Mouse (Mus musculus): Measurements from ENCODE around the gene Decr2. TPM values are rescaled to one million over a fixed set of nuclear protein-coding genes. Genes with fewer than 3 reads are reported as not detected.

Decr2 gene
- polyA plus RNA-seq, 1 experiment from 2014 or later, result 21.0 TPM

- peaks cover 8% of the 10 kb centered on the region; the same call in 1 of the 2 replicates for H3K36me3 ChIP-seq (ENCODE audit: control insufficient read depth, insufficient read depth, low read length)
- no peak overlapping the region for H3K4me2 ChIP-seq (ENCODE audit: low read length)
- DNase-seq, result no peak
- H3K4me1 ChIP-seq (ENCODE audit: control insufficient read depth, insufficient read depth, low read length), result no peaks in the 10 kb centered on the region
- no peak for ATAC-seq (ENCODE audit: low FRiP score, low TSS enrichment)
- no peak overlapping the region for H3K9ac ChIP-seq (replicated peaks; ENCODE audit: low read length)
- no peaks in the 10 kb centered on the region for H3K27me3 ChIP-seq (ENCODE audit: control insufficient read depth, insufficient read depth, low read length)
- 49% methylated on average over 2 of the region's 2 CpGs for WGBS
- no peak overlapping the region for H3K27ac ChIP-seq (replicated peaks; ENCODE audit: low read depth, low read length)
- no peaks in the 10 kb centered on the region for H3K9me3 ChIP-seq (ENCODE audit: control insufficient read depth, low read length)
- H3K4me3 ChIP-seq (replicated peaks; ENCODE audit: low read depth, low read length), result no peak overlapping the region
These were observed 9.3 kb downstream of the Decr2 start for GRCm38 (mm10) chr17:26080867-26081266.

- no peaks in the 10 kb centered on the region for H3K27me3 ChIP-seq (ENCODE audit: control insufficient read depth, insufficient read depth, low read length)
- peaks cover 8% of the 10 kb centered on the region; the same call in 1 of the 2 replicates for H3K36me3 ChIP-seq (ENCODE audit: control insufficient read depth, insufficient read depth, low read length)
- no peak overlapping the region for H3K9ac ChIP-seq (replicated peaks; ENCODE audit: low read length)
- H3K4me2 ChIP-seq (ENCODE audit: low read length), result no peak overlapping the region
- H3K4me1 ChIP-seq (ENCODE audit: control insufficient read depth, insufficient read depth, low read length), result no peaks in the 10 kb centered on the region
- ATAC-seq (ENCODE audit: low FRiP score, low TSS enrichment), result no peak
- no peak overlapping the region for H3K27ac ChIP-seq (replicated peaks; ENCODE audit: low read depth, low read length)
- no peak overlapping the region for H3K4me3 ChIP-seq (replicated peaks; ENCODE audit: low read depth, low read length)
- H3K9me3 ChIP-seq (ENCODE audit: control insufficient read depth, low read length), result no peaks in the 10 kb centered on the region
- WGBS, result 73% methylated on average over 2 of the region's 2 CpGs
- DNase-seq, result no peak
These were observed 11.3 kb downstream of the Decr2 start for GRCm38 (mm10) chr17:26078851-26079250.

- Histone ChIP-seq H3K4me2 (ENCODE audit: low read length) (no peak overlapping the region), H3K4me1 (ENCODE audit: control insufficient read depth, insufficient read depth, low read length) (peaks cover under 1% of the 10 kb centered on the region; the same call in 1 of the 2 replicates), H3K27me3 (ENCODE audit: control insufficient read depth, insufficient read depth, low read length) (no peaks in the 10 kb centered on the region), H3K9ac (replicated peaks; ENCODE audit: low read length) (no peak overlapping the region), H3K27ac (replicated peaks; ENCODE audit: low read depth, low read length) (no peak overlapping the region), H3K4me3 (replicated peaks; ENCODE audit: low read depth, low read length) (no peak overlapping the region), H3K9me3 (ENCODE audit: control insufficient read depth, low read length) (no peaks in the 10 kb centered on the region), H3K36me3 (ENCODE audit: control insufficient read depth, insufficient read depth, low read length) (no peaks in the 10 kb centered on the region)
- DNase-seq (no peak), ATAC-seq (ENCODE audit: low FRiP score, low TSS enrichment) (no peak)
- WGBS, result 64% methylated on average over 3 of the region's 3 CpGs
These were observed 14.9 kb downstream of the Decr2 start for GRCm38 (mm10) chr17:26075246-26075645.

GRCm38 (mm10) chr17:26070136-26070535 is 20.0 kb downstream of the Decr2 start:
- 0 out of 2 replicates have a peak overlapping the region, but pooled peaks have one; percentile 91 for H3K9ac ChIP-seq (replicated peaks; ENCODE audit: low read length)
- no peaks in the 10 kb centered on the region for H3K9me3 ChIP-seq (ENCODE audit: control insufficient read depth, low read length)
- ATAC-seq (ENCODE audit: low FRiP score, low TSS enrichment), result no peak
- H3K4me2 ChIP-seq (ENCODE audit: low read length), result peak overlapping the region; percentile 100
- no peak overlapping the region for H3K27ac ChIP-seq (replicated peaks; ENCODE audit: low read depth, low read length)
- 39% methylated on average over 6 of the region's 6 CpGs for WGBS
- DNase-seq, result no peak
- no peaks in the 10 kb centered on the region for H3K27me3 ChIP-seq (ENCODE audit: control insufficient read depth, insufficient read depth, low read length)
- H3K36me3 ChIP-seq (ENCODE audit: control insufficient read depth, insufficient read depth, low read length), result peaks cover 2% of the 10 kb centered on the region
- H3K4me3 ChIP-seq (replicated peaks; ENCODE audit: low read depth, low read length), result peak overlapping the region; percentile 83
- peaks cover 26% of the 10 kb centered on the region for H3K4me1 ChIP-seq (ENCODE audit: control insufficient read depth, insufficient read depth, low read length)

GRCm38 (mm10) chr17:26068831-26069739 is 21.1 kb downstream of the Decr2 start, which contains the start of gene Rab11fip3:
Rab11fip3 (minus strand) TSS chr17:26069555.
- ATAC-seq (ENCODE audit: low FRiP score, low TSS enrichment) (peak; percentile 94), DNase-seq (peak; percentile 97)
- Histone ChIP-seq H3K4me1 (ENCODE audit: control insufficient read depth, insufficient read depth, low read length) (peaks cover 37% of the 10 kb centered on the region), H3K36me3 (ENCODE audit: control insufficient read depth, insufficient read depth, low read length) (peaks cover 11% of the 10 kb centered on the region), H3K27ac (replicated peaks; ENCODE audit: low read depth, low read length) (peak within 1 kb of the TSS; percentile 95), H3K4me3 (replicated peaks; ENCODE audit: low read depth, low read length) (peak within 1 kb of the TSS; percentile 83), H3K9ac (replicated peaks; ENCODE audit: low read length) (peak within 1 kb of the TSS; percentile 91), H3K4me2 (ENCODE audit: low read length) (peak within 1 kb of the TSS; percentile 100), H3K9me3 (ENCODE audit: control insufficient read depth, low read length) (no peaks in the 10 kb centered on the region), H3K27me3 (ENCODE audit: control insufficient read depth, insufficient read depth, low read length) (no peaks in the 10 kb centered on the region)
- WGBS, result under 1% methylated on average over 89 of the region's 94 CpGs

- H3K36me3 ChIP-seq (ENCODE audit: control insufficient read depth, insufficient read depth, low read length), result peaks cover 15% of the 10 kb centered on the region
- under 1% methylated on average over 44 of the region's 44 CpGs for WGBS
- H3K4me2 ChIP-seq (ENCODE audit: low read length), result peak overlapping the region; percentile 100
- peak overlapping the region; percentile 91 for H3K9ac ChIP-seq (replicated peaks; ENCODE audit: low read length)
- no peaks in the 10 kb centered on the region for H3K9me3 ChIP-seq (ENCODE audit: control insufficient read depth, low read length)
- no peaks in the 10 kb centered on the region for H3K27me3 ChIP-seq (ENCODE audit: control insufficient read depth, insufficient read depth, low read length)
- ATAC-seq (ENCODE audit: low FRiP score, low TSS enrichment) (no peak), DNase-seq (peak; percentile 41)
- peaks cover 38% of the 10 kb centered on the region for H3K4me1 ChIP-seq (ENCODE audit: control insufficient read depth, insufficient read depth, low read length)
- peak overlapping the region; percentile 83 for H3K4me3 ChIP-seq (replicated peaks; ENCODE audit: low read depth, low read length)
- H3K27ac ChIP-seq (replicated peaks; ENCODE audit: low read depth, low read length), result peak overlapping the region; percentile 95
These were observed 21.9 kb downstream of the Decr2 start for GRCm38 (mm10) chr17:26068024-26068830.

- Histone ChIP-seq H3K4me2 (ENCODE audit: low read length) (peak overlapping the region; percentile 100), H3K4me1 (ENCODE audit: control insufficient read depth, insufficient read depth, low read length) (peaks cover 38% of the 10 kb centered on the region), H3K27me3 (ENCODE audit: control insufficient read depth, insufficient read depth, low read length) (no peaks in the 10 kb centered on the region), H3K4me3 (replicated peaks; ENCODE audit: low read depth, low read length) (peak overlapping the region; percentile 83), H3K9ac (replicated peaks; ENCODE audit: low read length) (peak overlapping the region; percentile 91), H3K9me3 (ENCODE audit: control insufficient read depth, low read length) (no peaks in the 10 kb centered on the region), H3K27ac (replicated peaks; ENCODE audit: low read depth, low read length) (no peak overlapping the region), H3K36me3 (ENCODE audit: control insufficient read depth, insufficient read depth, low read length) (peaks cover 19% of the 10 kb centered on the region)
- WGBS, result 92% methylated on average over 7 of the region's 7 CpGs
- ATAC-seq (ENCODE audit: low FRiP score, low TSS enrichment) (no peak), DNase-seq (no peak)
These were observed 23.6 kb downstream of the Decr2 start for GRCm38 (mm10) chr17:26066488-26067020.

- Histone ChIP-seq H3K27me3 (ENCODE audit: control insufficient read depth, insufficient read depth, low read length) (no peaks in the 10 kb centered on the region), H3K9me3 (ENCODE audit: control insufficient read depth, low read length) (no peaks in the 10 kb centered on the region), H3K4me3 (replicated peaks; ENCODE audit: low read depth, low read length) (0 out of 2 replicates have a peak overlapping the region, but pooled peaks have one; percentile 0), H3K36me3 (ENCODE audit: control insufficient read depth, insufficient read depth, low read length) (peaks cover 29% of the 10 kb centered on the region), H3K9ac (replicated peaks; ENCODE audit: low read length) (no peak overlapping the region), H3K4me2 (ENCODE audit: low read length) (peak overlapping the region; percentile 100), H3K27ac (replicated peaks; ENCODE audit: low read depth, low read length) (no peak overlapping the region), H3K4me1 (ENCODE audit: control insufficient read depth, insufficient read depth, low read length) (peaks cover 39% of the 10 kb centered on the region)
- no peak for DNase-seq
- WGBS, result 65% methylated on average over 6 of the region's 6 CpGs
- ATAC-seq (ENCODE audit: low FRiP score, low TSS enrichment), result no peak
These were observed 25.2 kb downstream of the Decr2 start for GRCm38 (mm10) chr17:26064916-26065315.

Measured in midbrain, embryonic 14.5 days (tissue).